Mouse (Mus musculus) lung, embryonic 15.5 days (tissue): ENCODE results near the gene Ttc39a. TPM values are rescaled to one million over a fixed set of nuclear protein-coding genes. Genes with fewer than 3 reads are reported as not detected.

ENCODE experiments used
- ATAC-seq: fragments of 200-750 bp; cut with Nextera tagmentation; 2 replicates; pipeline ENCODE4 v1.8.0; 2017; ENCODE audit warnings: moderate number of reproducible peaks, borderline replicate concordance; ENCODE audit not compliant: low FRiP score, low TSS enrichment; ENCODE audit errors: extremely low read depth
- H3K27ac ChIP-seq: fragments of 300-500 bp; sonication (generic); 2 replicates; pipeline ENCODE4 v1.5.1; 2015; ENCODE audit warnings: moderate library complexity, mild to moderate bottlenecking, inconsistent platforms
- H3K27me3 ChIP-seq: fragments of 300-500 bp; sonication (generic); 2 replicates; pipeline ENCODE4 v1.6.1; 2015; ENCODE audit warnings: inconsistent platforms
- H3K36me3 ChIP-seq: fragments of 300-500 bp; sonication (generic); 2 replicates; pipeline ENCODE4 v1.6.1; 2015; ENCODE audit warnings: inconsistent platforms
- H3K4me1 ChIP-seq: fragments of 300-500 bp; sonication (generic); 2 replicates; pipeline ENCODE4 v1.6.1; 2015; ENCODE audit warnings: inconsistent platforms
- H3K4me2 ChIP-seq: fragments of 300-500 bp; sonication (generic); 2 replicates; pipeline ENCODE4 v1.6.1; 2015; ENCODE audit warnings: inconsistent platforms, mild to moderate bottlenecking, moderate library complexity
- H3K4me3 ChIP-seq: fragments of 300-500 bp; sonication (generic); 2 replicates; pipeline ENCODE4 v1.5.1; 2015; ENCODE audit warnings: mild to moderate bottlenecking, inconsistent platforms
- H3K9ac ChIP-seq: fragments of 300-500 bp; sonication (generic); 2 replicates; pipeline ENCODE4 v1.6.1; 2015; ENCODE audit warnings: inconsistent platforms
- H3K9me3 ChIP-seq: fragments of 300-500 bp; sonication (generic); 2 replicates; pipeline ENCODE4 v1.6.1; 2016; ENCODE audit warnings: inconsistent platforms
- WGBS: fragments of 180-500 bp; shearing (Covaris S2); methylation state at CpG from one replicate; pipeline ENCODE4 v1.1.7; 2015; 5-methylcytosine and 5-hydroxymethylcytosine counted together
- polyA plus RNA-seq: library from polyadenylated mRNA; unstranded; fragments of >200 nt; fragmentation: Nextera tagmentation; extraction: Ambion mirVana; gene quantifications from 2 replicates; pipeline ENCODE4 v1.2.1, GENCODE M21; 2015

The Ttc39a gene
- polyA plus RNA-seq, 1 experiment from 2014 or later: 6.5 TPM

DNA sequence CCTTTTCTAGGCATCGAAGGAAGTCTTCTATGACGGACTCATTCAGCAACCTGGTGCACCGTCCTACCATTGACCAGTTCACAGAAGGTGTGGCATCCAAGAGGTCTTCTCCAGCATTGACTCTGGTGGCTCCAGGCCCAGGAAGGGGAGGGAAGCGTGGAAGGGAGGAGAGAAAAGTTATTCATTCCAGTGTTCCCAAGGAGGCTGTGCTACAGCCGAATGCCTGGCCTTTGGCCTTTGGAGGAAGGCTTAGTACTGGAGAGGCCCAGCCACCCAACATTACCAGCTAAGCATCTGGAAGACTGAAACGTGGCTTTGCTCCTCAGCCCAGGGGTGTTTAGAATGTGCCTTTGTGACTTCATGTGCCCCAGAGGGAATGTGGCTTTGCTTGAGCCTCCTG is 16.0 kb downstream of the Ttc39a start:
- H3K36me3 ChIP-seq: no peaks in the 10 kb centered on the region
- no peaks in the 10 kb centered on the region for H3K27me3 ChIP-seq
- WGBS: 64% methylated on average over 6 of the region's 6 CpGs
- no peak for ATAC-seq
- no peak overlapping the region for H3K9ac ChIP-seq
- H3K4me3 ChIP-seq: no peak overlapping the region
- no peak overlapping the region for H3K27ac ChIP-seq
- H3K4me2 ChIP-seq: no peak overlapping the region
- no peaks in the 10 kb centered on the region for H3K9me3 ChIP-seq
- H3K4me1 ChIP-seq: no peaks in the 10 kb centered on the region

DNA sequence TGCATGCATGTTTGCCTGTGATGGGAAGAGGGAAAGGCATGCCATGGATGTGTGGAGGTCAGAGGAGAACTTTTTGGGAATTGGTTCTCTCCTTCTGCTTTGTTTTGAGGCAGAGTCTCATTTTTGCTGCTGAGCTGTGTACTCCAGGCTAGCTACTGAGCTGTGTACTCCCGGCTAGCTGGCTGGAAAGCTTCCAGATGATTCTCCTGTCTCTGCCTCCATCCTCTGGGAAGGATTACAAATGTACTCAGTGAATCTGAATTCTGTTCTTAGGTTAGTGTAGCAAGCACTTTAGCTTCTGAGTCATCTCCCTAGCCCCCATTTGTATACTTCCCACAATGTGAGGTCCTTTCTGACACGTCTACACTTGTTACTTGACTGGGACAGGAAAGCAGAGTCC is 17.0 kb downstream of the Ttc39a start:
- Histone ChIP-seq H3K27me3 (no peaks in the 10 kb centered on the region), H3K36me3 (no peaks in the 10 kb centered on the region), H3K9me3 (no peaks in the 10 kb centered on the region), H3K27ac (no peak overlapping the region), H3K4me1 (no peaks in the 10 kb centered on the region), H3K9ac (no peak overlapping the region), H3K4me3 (no peak overlapping the region), H3K4me2 (no peak overlapping the region)
- no peak for ATAC-seq
- 37% methylated on average over 2 of the region's 2 CpGs for WGBS

DNA sequence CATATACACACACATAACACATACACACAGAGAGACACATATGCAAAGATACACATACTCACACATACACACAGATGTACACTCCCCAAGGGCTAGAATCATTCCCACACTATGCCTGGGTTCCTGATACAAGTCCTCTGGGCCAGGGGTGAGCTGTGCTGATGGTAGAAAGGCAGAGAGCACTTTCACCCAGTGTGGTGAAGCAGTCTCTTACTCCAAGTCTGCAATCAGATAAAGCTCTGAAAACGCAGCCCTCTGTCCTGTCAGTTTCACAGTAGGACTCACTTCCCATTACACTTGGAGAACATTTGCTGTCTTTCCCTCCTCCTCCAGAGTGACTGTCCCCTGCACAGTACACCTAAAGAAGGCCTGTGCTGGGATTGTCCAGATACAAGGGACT is 20.6 kb downstream of the Ttc39a start:
- no peaks in the 10 kb centered on the region for H3K9me3 ChIP-seq
- no peaks in the 10 kb centered on the region for H3K27me3 ChIP-seq
- ATAC-seq: no peak
- no peaks in the 10 kb centered on the region for H3K36me3 ChIP-seq
- no peak overlapping the region for H3K4me2 ChIP-seq
- H3K9ac ChIP-seq: no peak overlapping the region
- H3K27ac ChIP-seq: no peak overlapping the region
- 41% methylated on average over 1 of the region's 1 CpGs for WGBS
- H3K4me1 ChIP-seq: peaks cover 4% of the 10 kb centered on the region; the same call in 1 of the 2 replicates
- H3K4me3 ChIP-seq: no peak overlapping the region

DNA sequence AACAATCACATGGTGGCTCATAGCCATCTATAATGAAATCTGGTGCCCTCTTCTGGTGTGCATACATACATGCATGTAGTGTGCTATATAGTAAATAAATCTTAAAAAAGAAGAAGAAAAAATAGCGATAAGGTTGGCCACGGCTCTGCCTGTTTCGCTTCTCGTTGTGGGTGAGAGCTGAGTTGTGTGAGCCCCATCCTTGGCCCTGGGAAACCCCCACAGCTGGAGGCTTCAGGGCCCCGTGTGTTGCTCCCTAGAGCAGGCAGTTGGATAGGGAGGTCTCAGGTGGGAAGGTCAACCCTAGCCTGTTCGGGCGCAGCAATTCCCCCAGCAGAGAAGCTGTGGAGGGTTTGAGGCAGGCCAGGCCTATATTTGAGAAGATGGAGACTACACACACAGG is 23.8 kb downstream of the Ttc39a start:
- no peak for ATAC-seq
- no peak overlapping the region for H3K4me3 ChIP-seq
- peaks cover 4% of the 10 kb centered on the region; the same call in 1 of the 2 replicates for H3K4me1 ChIP-seq
- H3K27ac ChIP-seq: no peak overlapping the region
- no peaks in the 10 kb centered on the region for H3K27me3 ChIP-seq
- no peaks in the 10 kb centered on the region for H3K9me3 ChIP-seq
- no peak overlapping the region for H3K4me2 ChIP-seq
- no peaks in the 10 kb centered on the region for H3K36me3 ChIP-seq
- WGBS: 91% methylated on average over 7 of the region's 7 CpGs
- no peak overlapping the region for H3K9ac ChIP-seq

DNA sequence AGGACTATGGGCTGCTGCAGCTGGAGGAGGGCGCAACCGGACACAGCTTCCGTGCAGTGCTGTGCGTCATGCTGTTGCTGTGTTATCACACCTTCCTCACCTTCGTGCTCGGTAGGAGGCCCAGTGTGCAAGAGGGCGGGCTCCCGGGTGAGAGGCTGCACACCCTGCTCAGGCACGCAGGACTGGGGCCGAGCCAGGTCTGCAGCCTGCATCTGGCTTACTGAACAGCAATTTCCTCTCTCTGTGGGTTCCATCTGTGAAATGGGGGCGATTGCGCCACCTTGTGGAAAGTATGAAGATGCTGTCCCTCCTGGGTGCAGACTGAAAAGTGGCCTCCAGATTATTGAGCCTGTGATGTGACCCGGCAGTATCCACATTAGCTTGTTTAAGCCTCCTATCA is 24.4 kb downstream of the Ttc39a start:
- Histone ChIP-seq H3K27me3 (no peaks in the 10 kb centered on the region), H3K9me3 (no peaks in the 10 kb centered on the region), H3K4me2 (no peak overlapping the region), H3K9ac (no peak overlapping the region), H3K4me3 (no peak overlapping the region), H3K36me3 (no peaks in the 10 kb centered on the region), H3K27ac (no peak overlapping the region), H3K4me1 (peaks cover 4% of the 10 kb centered on the region; the same call in 1 of the 2 replicates)
- WGBS: 39% methylated on average over 13 of the region's 13 CpGs
- peak; percentile 48 for ATAC-seq

DNA sequence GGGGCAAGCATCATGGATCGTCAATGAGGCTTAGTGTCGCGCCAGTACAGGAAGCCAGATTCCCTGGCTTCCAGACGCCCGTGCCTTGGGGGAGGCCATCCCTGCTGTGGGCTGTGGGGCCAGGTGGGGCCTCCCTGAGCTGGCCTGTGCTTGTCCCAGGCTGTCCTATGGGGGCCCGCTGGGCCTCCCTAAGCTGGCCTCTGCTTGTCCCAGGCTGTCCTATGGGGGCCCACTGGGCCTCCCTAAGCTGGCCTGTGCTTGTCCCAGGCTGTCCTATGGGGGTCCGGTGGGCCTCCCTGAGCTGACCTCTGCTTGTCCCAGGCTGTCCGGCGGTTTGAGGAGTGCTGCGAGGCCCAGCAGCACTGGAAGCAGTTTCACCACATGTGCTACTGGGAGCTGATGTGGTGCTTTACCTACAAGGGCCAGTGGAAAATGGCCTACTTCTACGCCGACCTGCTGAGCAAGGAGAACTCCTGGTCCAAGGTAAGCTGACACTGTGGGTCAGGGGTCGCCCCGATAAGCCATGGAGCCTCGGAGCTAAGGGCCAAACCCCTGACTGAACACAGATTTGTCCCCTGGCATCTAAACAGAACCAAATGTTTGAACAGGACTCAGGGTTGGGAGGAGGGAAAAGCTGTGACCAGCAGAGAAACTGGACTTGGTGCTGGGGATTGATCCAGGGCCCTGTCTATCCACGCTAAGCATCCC is 26.4 kb downstream of the Ttc39a start:
- 56% methylated on average over 16 of the region's 16 CpGs for WGBS
- no peaks in the 10 kb centered on the region for H3K36me3 ChIP-seq
- ATAC-seq: peak; percentile 23; the same call in 1 of the 2 replicates

DNA sequence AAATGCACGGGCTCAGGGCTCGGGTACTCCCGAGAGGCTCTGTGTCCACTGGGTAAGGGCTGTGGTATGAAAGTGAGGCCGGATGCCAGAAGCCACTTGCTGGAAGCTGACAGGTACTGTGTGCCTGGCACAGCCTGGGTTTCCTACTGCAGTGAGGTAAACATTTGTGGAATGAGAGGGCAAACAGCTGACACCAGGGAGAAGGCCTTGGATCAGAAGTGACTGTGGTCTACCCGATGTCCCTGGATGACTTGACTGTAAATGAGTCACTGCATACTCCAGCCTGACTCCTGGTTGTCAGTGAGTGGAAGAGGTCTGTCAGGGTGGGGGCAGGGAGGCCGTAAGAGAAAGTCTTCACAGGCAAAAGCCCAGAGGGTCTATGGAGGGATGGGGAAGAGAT is 27.2 kb downstream of the Ttc39a start:
- H3K27ac ChIP-seq: no peak overlapping the region
- H3K36me3 ChIP-seq: no peaks in the 10 kb centered on the region
- no peaks in the 10 kb centered on the region for H3K9me3 ChIP-seq
- peaks cover 4% of the 10 kb centered on the region; the same call in 1 of the 2 replicates for H3K4me1 ChIP-seq
- ATAC-seq: no peak
- H3K27me3 ChIP-seq: no peaks in the 10 kb centered on the region
- no peak overlapping the region for H3K4me2 ChIP-seq
- WGBS: 47% methylated on average over 6 of the region's 6 CpGs
- no peak overlapping the region for H3K9ac ChIP-seq
- H3K4me3 ChIP-seq: no peak overlapping the region

More for the DNA sequence above, 26.4 kb downstream of the Ttc39a start:
- Histone ChIP-seq H3K4me2 (no peak overlapping the region), H3K27ac (no peak overlapping the region), H3K4me3 (no peak overlapping the region), H3K9ac (no peak overlapping the region), H3K27me3 (no peaks in the 10 kb centered on the region), H3K9me3 (no peaks in the 10 kb centered on the region), H3K4me1 (peaks cover 4% of the 10 kb centered on the region; the same call in 1 of the 2 replicates)

DNA sequence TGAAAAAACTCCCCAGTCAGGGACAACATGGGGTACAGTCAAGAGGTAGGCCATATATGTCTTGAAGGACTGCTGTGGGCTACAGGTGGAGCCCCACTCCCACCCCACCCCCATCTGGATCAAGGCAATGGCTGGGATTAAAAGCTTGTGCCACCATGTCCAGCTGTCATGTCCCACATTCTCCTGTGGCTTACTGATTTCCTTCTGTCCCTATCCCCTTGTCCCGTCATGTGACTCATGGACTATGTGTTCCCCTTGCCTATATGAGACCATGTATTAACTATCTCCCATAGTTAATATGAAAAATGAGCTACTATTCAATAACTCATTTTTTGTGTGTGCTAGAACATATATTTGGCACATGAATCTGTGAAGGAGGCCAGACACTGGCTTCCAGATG is 27.8 kb downstream of the Ttc39a start:
- H3K9ac ChIP-seq: no peak overlapping the region
- no peak overlapping the region for H3K4me2 ChIP-seq
- no peaks in the 10 kb centered on the region for H3K36me3 ChIP-seq
- H3K4me1 ChIP-seq: peaks cover 4% of the 10 kb centered on the region; the same call in 1 of the 2 replicates
- H3K27ac ChIP-seq: no peak overlapping the region
- ATAC-seq: no peak
- H3K4me3 ChIP-seq: no peak overlapping the region
- no peaks in the 10 kb centered on the region for H3K27me3 ChIP-seq
- WGBS: 97% methylated on average over 1 of the region's 1 CpGs
- H3K9me3 ChIP-seq: no peaks in the 10 kb centered on the region

DNA sequence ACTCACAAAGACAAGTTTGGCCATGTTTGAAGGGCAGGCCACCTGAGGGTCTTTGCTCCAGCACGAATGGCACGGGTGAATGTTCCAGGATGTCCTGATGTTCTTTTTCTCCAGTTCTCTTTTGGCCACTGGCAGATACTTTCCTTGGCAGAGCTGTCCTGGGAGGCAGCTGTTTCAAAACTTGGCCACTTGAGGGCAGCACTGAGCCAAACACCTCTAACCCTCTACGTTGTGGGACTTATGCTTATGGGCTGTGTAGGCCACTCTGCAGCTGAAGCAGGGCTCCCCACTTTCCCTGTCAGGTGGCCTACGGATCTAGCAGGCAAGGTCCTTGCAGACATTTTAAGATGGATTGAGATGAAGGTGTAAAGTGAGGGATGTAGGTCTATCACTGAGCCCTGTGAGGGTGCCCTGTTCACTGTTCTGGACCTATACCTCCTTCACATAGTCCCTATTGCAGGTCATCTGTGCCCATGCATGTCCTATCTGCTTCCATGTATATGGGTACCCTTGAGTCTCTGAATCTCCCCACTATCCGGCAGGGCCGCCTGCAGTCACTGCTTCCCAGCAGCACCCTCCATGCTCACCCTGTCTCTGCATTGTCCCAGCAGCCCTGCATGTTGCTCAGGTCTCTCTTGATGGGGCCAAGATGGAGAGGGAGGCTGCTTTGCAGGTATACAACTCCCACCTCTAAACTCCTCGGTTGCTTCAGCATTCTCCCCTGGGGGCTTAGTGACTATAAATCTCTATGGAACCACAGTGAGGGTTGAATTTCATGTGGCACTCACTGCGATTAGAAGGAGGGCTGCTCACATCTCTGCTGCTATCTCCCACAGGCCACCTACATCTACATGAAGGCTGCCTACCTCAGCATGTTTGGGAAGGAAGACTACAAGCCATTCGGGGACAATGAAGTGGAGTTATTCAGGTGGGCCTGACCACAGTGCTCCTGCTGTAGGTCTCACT is 31.8 kb downstream of the Ttc39a start:
- H3K9me3 ChIP-seq: no peaks in the 10 kb centered on the region
- no peaks in the 10 kb centered on the region for H3K4me1 ChIP-seq
- H3K36me3 ChIP-seq: no peaks in the 10 kb centered on the region
- no peaks in the 10 kb centered on the region for H3K27me3 ChIP-seq
- ATAC-seq: peak; percentile 58; the same call in 1 of the 2 replicates
- H3K4me2 ChIP-seq: no peak overlapping the region
- H3K9ac ChIP-seq: no peak overlapping the region
- no peak overlapping the region for H3K4me3 ChIP-seq
- no peak overlapping the region for H3K27ac ChIP-seq
- WGBS: 50% methylated on average over 9 of the region's 9 CpGs

DNA sequence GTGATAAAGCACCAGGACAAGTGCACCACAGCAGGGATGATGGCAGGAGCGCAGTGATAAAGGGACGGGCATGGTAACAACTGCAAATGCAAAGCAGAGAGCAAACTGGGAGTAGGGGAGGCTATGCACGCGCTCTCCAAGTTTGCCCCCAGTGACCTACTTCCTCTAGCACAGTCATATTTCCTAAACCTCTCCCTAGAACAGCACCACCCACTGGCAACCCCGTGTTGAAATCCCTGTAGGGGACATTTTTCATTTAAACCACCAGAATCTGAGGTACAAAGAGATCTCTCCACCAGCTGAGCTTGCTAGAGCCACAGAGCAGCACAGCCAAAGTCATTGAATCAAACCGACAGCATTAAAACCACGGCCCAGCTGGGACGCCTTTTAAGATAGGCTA is 32.7 kb downstream of the Ttc39a start:
- H3K9ac ChIP-seq: no peak overlapping the region

DNA sequence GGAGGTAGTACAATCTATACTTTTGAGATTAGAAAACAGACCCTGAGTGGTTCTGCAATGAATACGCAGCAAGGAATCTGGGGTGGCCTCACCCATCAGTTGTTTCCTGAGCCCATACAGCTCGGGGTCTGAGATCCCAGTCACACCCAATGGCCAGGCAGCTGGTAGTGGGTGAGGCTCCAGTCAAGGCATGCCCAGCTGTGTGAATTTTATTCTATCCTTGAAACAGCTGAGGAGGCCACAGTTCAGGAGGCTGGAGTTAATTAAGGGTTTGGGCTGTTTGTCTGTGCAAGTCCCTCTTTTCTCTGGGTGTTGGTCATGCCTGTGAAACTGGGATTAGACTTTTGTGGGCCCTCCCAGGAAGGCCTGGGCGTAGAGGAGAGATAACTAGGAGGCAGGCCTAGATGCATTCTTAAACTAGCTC is 33.4 kb downstream of the Ttc39a start:
- H3K4me3 ChIP-seq: no peak overlapping the region
- no peak overlapping the region for H3K27ac ChIP-seq
- H3K36me3 ChIP-seq: 0 out of 2 replicates have a peak, but pooled peaks cover 5% of the 10 kb centered on the region
- 70% methylated on average over 3 of the region's 3 CpGs for WGBS
- H3K9ac ChIP-seq: no peak overlapping the region
- H3K9me3 ChIP-seq: no peaks in the 10 kb centered on the region
- H3K4me2 ChIP-seq: no peak overlapping the region
- H3K4me1 ChIP-seq: no peaks in the 10 kb centered on the region
- H3K27me3 ChIP-seq: no peaks in the 10 kb centered on the region
- ATAC-seq: no peak

More for the DNA sequence above, 32.7 kb downstream of the Ttc39a start:
- H3K4me2 ChIP-seq: no peak overlapping the region
- H3K27ac ChIP-seq: no peak overlapping the region
- 0 out of 2 replicates have a peak, but pooled peaks cover 4% of the 10 kb centered on the region for H3K36me3 ChIP-seq
- no peak overlapping the region for H3K4me3 ChIP-seq
- no peaks in the 10 kb centered on the region for H3K27me3 ChIP-seq
- no peaks in the 10 kb centered on the region for H3K9me3 ChIP-seq
- no peaks in the 10 kb centered on the region for H3K4me1 ChIP-seq
- ATAC-seq: no peak
- 77% methylated on average over 8 of the region's 8 CpGs for WGBS

DNA sequence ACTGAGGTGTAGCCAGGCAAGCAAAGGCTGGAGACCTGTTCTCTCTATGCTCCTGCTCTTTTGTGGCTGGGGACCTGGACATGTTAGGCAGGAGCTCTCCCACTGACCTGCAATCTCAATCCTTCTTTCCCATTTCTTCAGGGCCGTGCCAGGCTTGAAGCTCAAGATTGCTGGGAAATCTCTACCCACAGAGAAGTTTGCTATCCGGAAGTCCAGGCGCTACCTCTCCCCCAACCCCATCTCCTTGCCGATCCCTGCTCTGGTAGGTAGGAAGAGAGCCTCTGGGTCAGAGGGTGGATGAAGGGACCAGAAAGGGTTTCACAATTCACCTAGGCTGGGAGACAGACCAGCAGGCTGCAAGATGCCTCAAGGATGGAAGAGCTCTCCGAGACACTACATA is 34.0 kb downstream of the Ttc39a start:
- no peak overlapping the region for H3K4me3 ChIP-seq
- H3K9me3 ChIP-seq: no peaks in the 10 kb centered on the region
- no peak overlapping the region for H3K9ac ChIP-seq
- no peaks in the 10 kb centered on the region for H3K27me3 ChIP-seq
- no peak overlapping the region for H3K27ac ChIP-seq
- 0 out of 2 replicates have a peak, but pooled peaks cover 5% of the 10 kb centered on the region for H3K36me3 ChIP-seq
- WGBS: 94% methylated on average over 5 of the region's 5 CpGs
- no peak overlapping the region for H3K4me2 ChIP-seq
- H3K4me1 ChIP-seq: no peaks in the 10 kb centered on the region
- no peak for ATAC-seq
